Mouse (Mus musculus): Measurements from ENCODE around the gene Lrrk1.
"Not testable (repeated sequence)": the region's sequence is repeated elsewhere in the genome, so short reads cannot be mapped to it uniquely, and the experiment has no call there.

Lrrk1 gene

GRCm38 (mm10) chr7:66195881-66196280, 192.3 kb downstream of the Lrrk1 start:
- DNase-seq (ENCODE audit: low spot score in 2 of 2): no peak

GRCm38 (mm10) chr7:66194511-66194910, 193.6 kb downstream of the Lrrk1 start:
- no peak for DNase-seq (ENCODE audit: low spot score in 2 of 2)

GRCm38 (mm10) chr7:66190385-66190784, 197.8 kb downstream of the Lrrk1 start:
- not testable (repeated sequence) for DNase-seq (ENCODE audit: low spot score in 2 of 2)

- no peak for DNase-seq (ENCODE audit: low spot score in 2 of 2)
These were observed 200.4 kb downstream of the Lrrk1 start for GRCm38 (mm10) chr7:66187581-66188231.

GRCm38 (mm10) chr7:66185370-66185769, 202.8 kb downstream of the Lrrk1 start:
- no peak for DNase-seq (ENCODE audit: low spot score in 2 of 2)

GRCm38 (mm10) chr7:66184026-66184425, 204.1 kb downstream of the Lrrk1 start:
- DNase-seq (ENCODE audit: low spot score in 2 of 2): no peak

- DNase-seq (ENCODE audit: low spot score in 2 of 2): no peak
These were observed 204.7 kb downstream of the Lrrk1 start for GRCm38 (mm10) chr7:66183404-66183803.

GRCm38 (mm10) chr7:66182075-66182715, 206.0 kb downstream of the Lrrk1 start:
- no peak for DNase-seq (ENCODE audit: low spot score in 2 of 2)

- DNase-seq (ENCODE audit: low spot score in 2 of 2): no peak
These were observed 207.3 kb downstream of the Lrrk1 start for GRCm38 (mm10) chr7:66180711-66181365.

- no peak for DNase-seq (ENCODE audit: low spot score in 2 of 2)
These were observed 207.9 kb downstream of the Lrrk1 start for GRCm38 (mm10) chr7:66180260-66180659.

GRCm38 (mm10) chr7:66179711-66180110, 208.4 kb downstream of the Lrrk1 start:
- no peak for DNase-seq (ENCODE audit: low spot score in 2 of 2)

GRCm38 (mm10) chr7:66179120-66179581, 209.0 kb downstream of the Lrrk1 start:
- DNase-seq (ENCODE audit: low spot score in 2 of 2): peak; percentile 39 to 47

- DNase-seq (ENCODE audit: low spot score in 2 of 2): no peak
These were observed 210.0 kb downstream of the Lrrk1 start for GRCm38 (mm10) chr7:66178101-66178500.

- DNase-seq (ENCODE audit: low spot score in 2 of 2): no peak
These were observed 211.2 kb downstream of the Lrrk1 start for GRCm38 (mm10) chr7:66176929-66177328.
